Mouse (Mus musculus) kidney, adult 18-20 months (tissue): ENCODE data around the gene Gm17402.

Experiments
- DNase-seq: peaks from one replicate; pipeline ENCODE4 v3.0.0; 2021

Gene Gm17402

GRCm38 (mm10) chr3:67375063-67375462 is at the start of gene Gm17402:
Gene Gm17402, minus strand, starts transcription at chr3:67375163.
- DNase-seq, result no peak

GRCm38 (mm10) chr3:67378215-67378614 is 3.3 kb upstream of the Gm17402 start:
- DNase-seq, result no peak

GRCm38 (mm10) chr3:67374360-67374778 is 594 bp downstream of the Gm17402 start:
- no peak for DNase-seq

- DNase-seq, result peak; percentile 80
These were observed 1.1 kb downstream of the Gm17402 start, which contains the start of gene Mlf1 for GRCm38 (mm10) chr3:67373872-67374271. Gene Mlf1, plus strand, starts transcription at chr3:67374097.

- DNase-seq, result no peak
These were observed 2.2 kb downstream of the Gm17402 start for GRCm38 (mm10) chr3:67372781-67373180.

GRCm38 (mm10) chr3:67372194-67372593 is 2.8 kb downstream of the Gm17402 start:
- DNase-seq, result no peak

- no peak for DNase-seq
These were observed 5.4 kb downstream of the Gm17402 start for GRCm38 (mm10) chr3:67369407-67370079.

- DNase-seq, result no peak
These were observed 7.5 kb downstream of the Gm17402 start for GRCm38 (mm10) chr3:67367481-67367880.

GRCm38 (mm10) chr3:67366087-67366892 is 8.7 kb downstream of the Gm17402 start:
- DNase-seq, result no peak

- no peak for DNase-seq
These were observed 16.6 kb downstream of the Gm17402 start for GRCm38 (mm10) chr3:67358376-67358775.

GRCm38 (mm10) chr3:67352763-67353149 is 22.2 kb downstream of the Gm17402 start:
- DNase-seq, result no peak

GRCm38 (mm10) chr3:67352128-67352762 is 22.7 kb downstream of the Gm17402 start:
- peak; percentile 10 for DNase-seq

GRCm38 (mm10) chr3:67351406-67352127 is 23.4 kb downstream of the Gm17402 start:
- no peak for DNase-seq

- DNase-seq, result no peak
These were observed 28.3 kb downstream of the Gm17402 start for GRCm38 (mm10) chr3:67346674-67347073.

GRCm38 (mm10) chr3:67344599-67344998 is 30.4 kb downstream of the Gm17402 start:
- peak; percentile 52 for DNase-seq

GRCm38 (mm10) chr3:67343004-67343662 is 31.8 kb downstream of the Gm17402 start:
- no peak for DNase-seq

GRCm38 (mm10) chr3:67340921-67341320 is 34.0 kb downstream of the Gm17402 start:
- DNase-seq, result no peak

- no peak for DNase-seq
These were observed 35.4 kb downstream of the Gm17402 start for GRCm38 (mm10) chr3:67339558-67339957.

GRCm38 (mm10) chr3:67322422-67322821 is 52.5 kb downstream of the Gm17402 start:
- no peak for DNase-seq
